Mouse (Mus musculus) frontal cortex, postnatal 25 days (tissue): ENCODE data around the gene Cdca3.

Experiments
- DNase-seq, 2 experiments: peaks; one replicate each; pipeline ENCODE4 v3.0.0; 2022; ENCODE audit warnings: low spot score in 2 of 2

Cdca3 gene

DNA sequence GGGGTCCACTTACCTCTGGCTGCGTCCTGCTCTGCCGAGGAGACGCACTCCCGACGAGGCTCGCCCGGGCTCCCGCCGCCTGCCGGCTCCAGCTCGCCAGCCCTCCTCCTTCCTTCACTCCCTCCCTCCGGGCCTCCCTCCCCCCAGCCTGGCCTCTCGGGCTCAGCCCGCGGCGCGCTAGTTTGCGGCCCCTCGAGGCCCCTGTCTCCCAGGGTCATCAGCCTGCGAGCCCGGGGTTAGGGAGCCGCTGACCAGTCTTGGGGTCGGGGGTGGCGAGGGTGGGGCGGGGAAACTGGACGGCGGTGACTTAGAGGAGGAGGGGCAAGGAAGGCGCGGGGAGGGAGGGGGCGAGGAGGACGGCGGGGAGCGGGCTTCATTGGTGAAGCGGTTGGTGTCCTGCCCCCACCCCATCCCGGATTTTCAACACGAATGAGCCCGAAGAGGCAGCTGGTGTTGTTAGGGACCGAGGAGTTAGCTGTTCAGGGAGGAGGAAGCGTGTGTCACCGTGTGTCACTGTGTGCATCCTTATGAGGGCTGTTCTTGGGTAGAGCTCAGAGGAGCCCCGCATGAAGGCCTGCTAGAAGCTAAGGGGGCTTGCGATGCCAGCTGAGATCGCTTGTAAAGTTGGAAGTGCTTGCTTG lies 34.4 kb downstream of the Cdca3 start, which contains the start of gene Gpr162:
Gpr162 (minus strand) TSS at position 326 of the 641 bp plus-strand sequence.
- DNase-seq: peak; percentile 52 to 57

DNA sequence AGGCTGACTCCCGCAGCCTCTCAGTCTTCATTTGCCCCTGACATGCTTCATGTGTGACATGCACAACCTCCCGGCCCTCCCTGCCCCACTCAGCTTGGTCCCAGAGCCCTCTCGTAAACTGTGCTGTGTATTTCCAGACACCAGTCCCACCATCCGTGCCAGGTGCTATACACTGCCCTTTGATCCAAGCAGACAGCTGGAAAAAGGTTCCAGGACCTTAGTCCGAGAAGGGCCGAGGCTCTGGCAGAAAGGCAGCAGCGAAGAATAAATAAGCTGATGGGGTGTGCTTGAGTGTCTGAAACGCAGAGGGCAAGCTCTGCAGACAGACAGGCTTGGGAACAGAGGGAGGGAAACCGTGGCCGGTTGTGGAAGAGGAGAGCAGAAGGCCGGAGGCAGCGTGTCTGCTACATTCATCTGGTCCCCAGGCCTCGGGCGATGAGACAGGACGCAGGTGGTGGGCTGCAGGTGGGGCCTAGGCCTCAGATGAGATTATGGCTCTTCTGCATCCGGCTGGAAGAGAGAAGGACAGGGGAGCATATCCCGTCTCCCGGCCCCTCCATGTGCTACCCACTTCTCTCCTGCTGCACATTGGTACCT lies 36.5 kb downstream of the Cdca3 start:
- no peak for DNase-seq

DNA sequence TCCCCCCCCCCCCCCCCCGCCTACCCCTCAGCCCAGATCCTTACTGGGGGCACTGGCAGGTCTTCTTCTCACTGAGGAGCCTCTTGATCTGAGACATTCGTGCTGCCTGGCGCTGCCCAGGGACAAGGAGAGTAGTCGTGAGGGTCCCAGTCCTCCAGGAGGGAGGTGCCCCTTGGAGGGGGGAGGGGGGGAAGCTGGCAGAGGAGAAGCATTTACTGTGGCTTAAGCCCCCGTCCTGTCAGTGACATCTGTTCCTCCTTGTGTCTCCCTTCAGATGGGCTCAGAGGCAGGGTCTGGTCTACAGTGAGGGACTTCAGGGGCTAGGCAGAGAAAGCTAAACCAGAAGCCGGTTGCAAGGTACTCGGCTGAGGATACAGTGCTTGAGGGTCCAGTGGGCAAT lies 37.2 kb downstream of the Cdca3 start:
- DNase-seq: no peak

DNA sequence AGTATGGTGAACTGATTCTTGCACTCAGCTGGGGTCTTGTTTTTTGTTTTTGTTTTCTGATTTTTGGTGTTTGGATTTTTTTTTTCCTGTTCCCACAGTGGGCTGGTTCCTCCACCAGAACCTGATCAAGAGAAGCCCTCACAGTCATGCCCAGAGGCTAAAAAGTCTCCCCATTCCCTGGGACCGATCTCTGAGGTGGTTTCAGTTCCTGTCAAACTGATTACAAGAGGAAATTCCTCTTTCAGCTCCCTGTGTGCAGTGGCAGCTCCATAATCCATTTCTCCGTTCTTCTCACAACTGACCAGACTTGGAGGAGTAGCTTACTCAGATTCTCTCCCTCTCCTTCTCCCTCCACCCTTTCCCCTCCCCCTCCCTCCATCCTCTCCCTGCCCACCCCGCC lies 45.0 kb downstream of the Cdca3 start:
- DNase-seq: no peak

DNA sequence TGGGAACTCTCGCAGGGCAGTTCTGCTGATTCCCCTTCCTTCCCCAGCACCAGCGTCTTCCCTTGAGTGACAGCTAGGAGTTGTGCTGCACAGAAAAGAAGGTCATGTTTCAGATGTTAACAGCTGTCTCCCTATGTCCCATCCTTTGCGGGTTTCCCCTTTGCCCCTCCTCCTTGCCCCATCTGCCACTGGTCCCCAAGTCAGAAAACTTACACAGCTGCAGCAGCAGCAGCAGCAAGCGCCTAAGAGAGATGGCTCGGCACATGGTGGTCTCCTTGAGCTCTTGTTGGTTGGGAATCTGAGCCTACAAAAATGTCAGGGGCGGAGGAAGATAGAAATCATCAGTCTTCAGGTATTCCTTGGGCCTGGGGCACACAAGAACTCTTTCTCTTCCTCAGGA lies 50.0 kb downstream of the Cdca3 start:
- DNase-seq: no peak

DNA sequence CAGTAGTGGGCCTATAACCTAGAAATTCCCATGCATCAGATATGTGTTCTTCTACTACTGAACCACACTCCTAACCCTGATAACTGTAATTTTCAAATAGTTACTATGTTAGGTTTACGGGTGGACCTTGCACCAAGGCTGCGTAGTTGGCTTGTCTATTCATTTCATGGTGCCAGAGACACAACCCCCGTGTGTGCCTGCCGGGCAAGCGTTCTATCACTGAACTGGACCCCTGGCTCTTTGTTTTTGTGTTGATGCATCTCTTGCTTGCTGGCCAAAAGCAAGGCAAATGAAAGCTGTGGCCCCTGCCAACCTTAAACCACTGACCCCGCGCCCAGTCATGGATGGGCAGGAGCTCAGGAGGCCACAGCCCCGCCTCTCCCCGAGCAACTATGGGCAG lies 52.5 kb downstream of the Cdca3 start:
- no peak for DNase-seq
